Mouse (Mus musculus) ES-E14 (cell line): ENCODE results near the gene Phospho1. TPM values are rescaled to one million over a fixed set of nuclear protein-coding genes. Genes with fewer than 3 reads are reported as not detected.

Experiments
- DNase-seq: peaks from one replicate; pipeline ENCODE4 v3.0.0-alpha.2; 2013; ENCODE audit warnings: low read depth, low spot score
- H3K27ac ChIP-seq: 2 replicates; pipeline ENCODE4 v1.5.1; 2012; ENCODE audit warnings: low read depth, mild to moderate bottlenecking, low read length, moderate library complexity, mixed read lengths; ENCODE audit not compliant: poor library complexity, insufficient read depth, severe bottlenecking
- H3K36me3 ChIP-seq: 2 replicates; pipeline ENCODE4 v1.6.1; 2012; ENCODE audit warnings: mild to moderate bottlenecking, low read length, moderate library complexity, mixed read lengths; ENCODE audit not compliant: control insufficient read depth, poor library complexity, insufficient read depth, severe bottlenecking
- H3K4me1 ChIP-seq, 2 experiments: fragments of 150-350 bp in 1 of 2; sonication (generic) in 1 of 2; 2 replicates each; pipeline ENCODE4 v1.6.1; 2012; ENCODE audit warnings: low read length in 2 of 2, mild to moderate bottlenecking in 1 of 2, mixed read lengths in 1 of 2; ENCODE audit not compliant: control insufficient read depth in 2 of 2, insufficient read depth in 2 of 2, poor library complexity in 1 of 2
- H3K4me3 ChIP-seq, 2 experiments: fragments of 150-350 bp in 1 of 2; sonication (generic) in 1 of 2; 2 replicates each; pipeline ENCODE4 v1.5.1; 2012; ENCODE audit warnings: low read length in 2 of 2, low read depth in 1 of 2, mild to moderate bottlenecking in 1 of 2, mixed read lengths in 1 of 2; ENCODE audit not compliant: insufficient read depth in 1 of 2, poor library complexity in 1 of 2, severe bottlenecking in 1 of 2
- H3K9ac ChIP-seq: 2 replicates; pipeline ENCODE4 v1.6.1; 2012; ENCODE audit warnings: low read depth, mild to moderate bottlenecking, low read length, mixed read lengths; ENCODE audit not compliant: poor library complexity, insufficient read depth, severe bottlenecking
- H3K9me3 ChIP-seq: fragments of 150-350 bp; sonication (generic); 2 replicates; pipeline ENCODE4 v1.6.1; 2012; ENCODE audit warnings: low read depth, mild to moderate bottlenecking, low read length; ENCODE audit not compliant: control insufficient read depth, insufficient read depth
- CHD2 ChIP-seq: IDR thresholded peaks from 2 replicates; pipeline ENCODE4 v1.6.1; 2014; ENCODE audit warnings: mild to moderate bottlenecking, low read depth, low read length, inconsistent platforms
- HCFC1 ChIP-seq: IDR thresholded peaks from 2 replicates; pipeline ENCODE4 v1.6.1; 2012; ENCODE audit warnings: low read length, inconsistent platforms, borderline replicate concordance; ENCODE audit not compliant: insufficient read depth
- MAFK ChIP-seq: IDR thresholded peaks from 2 replicates; pipeline ENCODE4 v1.6.1; 2014; ENCODE audit warnings: mild to moderate bottlenecking, low read depth, low read length, inconsistent platforms; ENCODE audit not compliant: insufficient read depth
- ZC3H11A ChIP-seq: IDR thresholded peaks from 2 replicates; pipeline ENCODE4 v1.6.1; 2012; ENCODE audit warnings: low read depth, mild to moderate bottlenecking, inconsistent platforms, low read length, borderline replicate concordance
- ZNF384 ChIP-seq: IDR thresholded peaks from 2 replicates; pipeline ENCODE4 v1.6.1; 2012; ENCODE audit warnings: low read depth, low read length, inconsistent platforms
- in situ Hi-C, 2 experiments: fragments of 600-800 bp; cut with MboI; formaldehyde crosslinking; loops; one replicate each; pipeline ENCODE4 v1.15.1; 2025; ENCODE audit warnings: low sequenced_read_pairs in 2 of 2, inconsistent platforms in 1 of 2; ENCODE audit not compliant: unreplicated experiment in 2 of 2
- total RNA-seq: library from RNA; depleted of rRNA; stranded (reverse); fragments of 300-350 nt; gene quantifications from 2 replicates; pipeline ENCODE4 v1.2.3, GENCODE M21; 2012

Phospho1 gene
- total RNA-seq, 1 experiment = 2.6 TPM

DNA sequence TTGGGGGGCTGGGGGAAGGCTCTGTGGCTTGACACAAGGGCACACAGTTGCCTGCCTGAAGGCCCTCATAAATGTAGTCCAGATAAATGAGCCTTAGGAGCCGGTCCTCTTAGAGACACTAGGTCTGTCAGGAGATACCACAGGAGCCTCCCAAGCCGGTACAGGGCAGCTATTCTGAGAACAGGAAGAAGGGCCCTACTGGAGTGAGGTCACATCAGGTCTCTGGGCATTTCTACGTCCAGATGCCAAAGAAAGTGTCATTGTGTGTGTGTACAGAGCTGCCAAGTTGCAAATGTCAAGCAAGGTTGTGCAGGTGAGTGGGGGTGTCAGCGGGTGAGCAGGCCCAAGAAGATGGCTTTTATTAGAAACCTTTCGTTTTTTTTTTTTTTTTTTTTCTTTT is 28.7 kb upstream of the Phospho1 start:
- no peak for DNase-seq
- no peak overlapping the region for H3K4me3 ChIP-seq
- no peaks in the 10 kb centered on the region; a peak in 1 of 4 replicates for H3K4me1 ChIP-seq
- TF ChIP-seq HCFC1 = no peak
- no peak for TF ChIP-seq ZNF384
- no peak for TF ChIP-seq ZC3H11A
- no peak for TF ChIP-seq CHD2
- no peak for TF ChIP-seq MAFK
- H3K9me3 ChIP-seq = no peaks in the 10 kb centered on the region
- H3K27ac ChIP-seq = no peak overlapping the region
- in situ Hi-C loops = no loop called here
- no peak overlapping the region for H3K9ac ChIP-seq
- H3K36me3 ChIP-seq = no peaks in the 10 kb centered on the region

- Histone ChIP-seq H3K4me1 (peaks cover 4 to 9% of the 10 kb centered on the region in 2 experiments; a peak in 1 of 4 replicates), H3K9me3 (no peaks in the 10 kb centered on the region), H3K9ac (no peak overlapping the region), H3K27ac (no peak overlapping the region), H3K36me3 (no peaks in the 10 kb centered on the region), H3K4me3 (no peak overlapping the region)
- no peak for DNase-seq
- TF ChIP-seq HCFC1 = no peak
- TF ChIP-seq ZNF384 = no peak
- TF ChIP-seq CHD2 = no peak
- no peak for TF ChIP-seq ZC3H11A
- TF ChIP-seq MAFK = no peak
- in situ Hi-C loops = no loop called here
Observed at GRCm38 (mm10) chr11:95805010-95805409, 19.3 kb upstream of the Phospho1 start.

- no peak overlapping the region for H3K9ac ChIP-seq
- no peaks in the 10 kb centered on the region for H3K9me3 ChIP-seq
- peaks cover 8 to 14% of the 10 kb centered on the region in 2 experiments; a peak in 2 of 4 replicates for H3K4me1 ChIP-seq
- DNase-seq = no peak
- no peak overlapping the region for H3K4me3 ChIP-seq
- H3K27ac ChIP-seq = no peak overlapping the region
- TF ChIP-seq CHD2 (no peak), MAFK (no peak; the same call in 1 of the 2 replicates), ZC3H11A (no peak), ZNF384 (no peak), HCFC1 (no peak)
- H3K36me3 ChIP-seq = no peaks in the 10 kb centered on the region
- in situ Hi-C loops = no loop called here
Observed at GRCm38 (mm10) chr11:95805527-95805926, 18.8 kb upstream of the Phospho1 start.

DNA sequence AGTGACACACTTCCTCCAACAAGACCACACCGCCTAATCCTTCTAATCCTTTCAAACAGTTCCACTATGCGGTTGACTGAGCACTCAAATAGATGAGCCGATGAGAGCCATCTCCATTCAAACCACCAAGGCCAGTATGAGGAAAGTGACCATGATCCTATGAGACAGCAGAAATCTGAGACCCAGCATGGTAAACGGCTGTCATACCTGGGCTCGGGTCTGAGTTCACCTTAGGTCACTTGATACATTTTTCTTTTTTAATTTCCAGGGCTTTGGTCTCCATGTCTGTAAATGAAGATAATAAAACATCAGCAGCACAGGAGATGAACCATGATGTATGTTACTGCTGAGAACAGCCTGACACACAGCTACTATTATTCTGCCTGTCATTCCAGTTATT is 16.4 kb upstream of the Phospho1 start:
- peaks cover 8 to 27% of the 10 kb centered on the region in 2 experiments; a peak in 3 of 4 replicates for H3K4me1 ChIP-seq
- no peak overlapping the region for H3K9ac ChIP-seq
- in situ Hi-C loops = no loop called here
- H3K27ac ChIP-seq = no peak overlapping the region
- DNase-seq = no peak
- H3K9me3 ChIP-seq = no peaks in the 10 kb centered on the region
- H3K36me3 ChIP-seq = no peaks in the 10 kb centered on the region
- no peak overlapping the region for H3K4me3 ChIP-seq
- TF ChIP-seq CHD2 (no peak), MAFK (no peak), HCFC1 (no peak), ZC3H11A (no peak), ZNF384 (no peak)

DNA sequence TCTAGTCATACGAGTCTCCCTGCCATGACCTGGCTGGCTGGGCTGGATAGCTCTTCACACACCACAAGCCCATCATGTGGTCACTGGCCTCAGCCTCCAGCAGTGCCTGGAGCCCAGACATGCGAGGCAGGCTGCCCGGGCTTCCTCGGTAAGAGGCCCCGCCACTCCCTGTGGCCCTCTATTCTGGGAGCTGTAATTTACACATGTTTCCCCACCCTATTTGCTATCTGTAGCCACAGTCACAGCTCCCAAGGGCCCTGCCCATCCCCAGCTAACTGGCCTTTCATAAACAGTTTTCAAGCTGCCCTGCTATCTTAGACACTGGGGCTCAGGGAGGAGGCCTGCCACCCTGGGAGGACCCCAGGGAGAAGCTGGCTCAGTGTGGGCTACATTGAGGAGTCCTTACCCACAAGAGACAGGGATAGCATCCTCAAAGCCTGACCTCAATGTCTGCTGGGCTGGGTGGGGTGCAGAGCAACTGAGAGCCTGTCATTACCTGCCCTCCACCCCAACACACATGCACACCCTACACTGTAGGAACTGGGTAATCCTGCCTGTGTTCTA is 15.8 kb upstream of the Phospho1 start:
- no peak overlapping the region for H3K9ac ChIP-seq
- no peaks in the 10 kb centered on the region for H3K36me3 ChIP-seq
- in situ Hi-C loops = no loop called here
- H3K9me3 ChIP-seq = no peaks in the 10 kb centered on the region
- H3K27ac ChIP-seq = no peak overlapping the region
- TF ChIP-seq MAFK = no peak
- TF ChIP-seq HCFC1 = no peak
- no peak for TF ChIP-seq ZNF384
- DNase-seq = no peak
- H3K4me3 ChIP-seq = no peak overlapping the region
- H3K4me1 ChIP-seq = peaks cover 8 to 27% of the 10 kb centered on the region in 2 experiments; a peak in 3 of 4 replicates
